Mouse (Mus musculus): ENCODE results near the gene Cd72.

The Cd72 gene

DNA sequence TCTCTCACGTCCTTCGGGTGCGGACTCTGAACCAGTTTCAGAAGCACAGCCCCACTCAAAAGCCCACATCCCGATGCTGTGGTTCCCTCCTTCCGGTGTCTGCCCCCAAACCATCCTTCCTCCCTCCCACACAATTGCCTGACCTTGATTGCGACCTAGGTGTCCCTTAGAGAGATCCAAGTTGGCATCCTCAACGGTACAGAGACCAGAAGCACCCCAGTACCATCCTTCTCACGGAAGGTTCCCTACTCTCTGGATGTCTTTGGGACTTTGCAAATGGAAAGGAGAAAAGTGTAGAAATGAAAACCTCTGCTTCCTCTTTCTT is 24.1 kb upstream of the Cd72 start:
- no peak for DNase-seq (ENCODE audit: low spot score)

DNA sequence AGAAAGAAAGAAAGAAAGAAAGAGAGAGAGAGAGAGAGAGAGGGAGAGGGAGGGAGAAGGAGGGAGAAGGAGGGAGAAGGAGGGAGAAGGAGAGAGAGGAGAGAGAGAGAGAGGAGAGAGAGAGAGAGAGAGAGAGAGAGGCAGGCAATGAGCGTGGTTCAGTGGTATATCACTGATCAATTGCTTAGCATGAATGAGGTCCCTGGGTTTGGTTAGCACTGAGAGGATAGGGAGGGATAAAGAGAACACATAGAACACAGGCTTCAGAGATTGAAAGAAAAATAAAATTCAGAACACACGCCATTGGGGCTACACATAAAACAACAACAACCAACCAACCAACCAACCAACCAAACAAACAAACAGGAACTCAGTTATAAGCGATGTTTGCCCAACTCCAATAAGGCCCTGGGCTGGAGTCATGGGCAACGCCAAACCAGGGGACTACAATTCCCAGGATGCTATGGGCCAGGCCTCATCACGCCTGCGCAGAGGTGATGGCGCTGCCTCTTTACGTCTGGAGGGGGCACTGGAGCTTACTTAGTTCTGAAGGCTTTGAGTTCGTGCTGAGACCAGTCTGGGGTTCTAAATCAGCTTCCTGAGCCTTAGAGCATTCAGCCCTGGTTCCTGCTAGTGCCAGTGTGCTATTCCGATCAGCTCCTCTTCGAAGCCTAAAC is 23.6 kb upstream of the Cd72 start:
- peak; percentile 87 for DNase-seq (ENCODE audit: low spot score)

DNA sequence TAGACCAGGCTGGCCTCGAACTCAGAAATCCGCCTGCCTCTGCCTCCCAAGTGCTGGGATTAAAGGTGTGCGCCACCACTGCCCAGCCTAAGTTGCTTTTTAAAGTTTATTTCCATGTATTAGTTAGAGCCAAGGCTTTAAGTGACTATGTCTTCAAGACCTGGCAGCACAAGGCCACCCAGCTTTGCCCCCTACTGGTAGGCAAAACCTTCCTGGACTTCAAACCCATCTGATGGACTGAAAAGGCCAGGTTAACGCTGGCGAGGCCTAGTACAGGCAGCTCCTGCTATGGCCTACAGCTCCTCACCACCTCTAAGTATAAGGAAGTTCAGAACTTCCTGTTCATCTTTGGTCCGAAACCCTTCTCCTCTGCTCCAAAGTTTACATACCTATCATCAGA is 22.2 kb upstream of the Cd72 start:
- DNase-seq (ENCODE audit: low spot score), result no peak

DNA sequence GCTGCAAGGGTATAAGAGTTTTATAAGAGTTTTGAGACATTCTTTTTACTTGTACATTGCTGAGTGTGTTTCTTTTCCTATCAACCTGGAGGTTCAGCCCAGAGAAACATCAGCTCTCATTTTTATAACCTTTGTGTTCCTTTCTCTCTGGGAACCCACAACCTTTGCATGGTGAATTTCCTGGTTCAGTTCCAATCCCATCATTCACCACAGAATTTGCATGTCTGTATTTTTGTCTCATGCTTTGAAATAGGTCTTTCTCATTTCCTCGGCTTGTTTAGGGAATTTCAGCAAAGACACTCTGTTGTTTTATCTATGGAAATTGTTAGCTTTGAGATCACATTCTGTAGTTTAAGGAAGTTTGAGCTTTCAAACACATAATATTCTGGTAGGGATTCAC is 19.2 kb upstream of the Cd72 start:
- DNase-seq (ENCODE audit: low spot score), result no peak

DNA sequence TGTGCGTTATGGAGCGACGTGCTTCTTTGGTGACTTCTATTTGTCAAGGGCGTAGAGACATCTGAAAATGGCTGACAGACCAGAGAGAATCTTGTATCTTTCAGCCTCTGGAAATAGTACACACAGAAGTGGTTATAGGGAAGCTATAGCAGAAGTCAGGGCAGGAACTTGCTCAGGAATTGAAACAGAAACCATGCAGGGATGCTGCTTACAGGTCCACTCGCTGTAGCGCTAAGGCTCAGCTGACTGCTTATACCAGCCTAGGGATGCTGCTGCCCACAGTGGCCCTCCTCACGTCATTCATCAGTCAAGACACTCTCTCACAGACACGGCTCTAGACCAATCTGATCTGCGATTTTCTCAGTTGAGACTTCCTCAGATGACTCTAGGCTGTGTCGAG is 15.9 kb upstream of the Cd72 start:
- no peak for DNase-seq (ENCODE audit: low spot score)

DNA sequence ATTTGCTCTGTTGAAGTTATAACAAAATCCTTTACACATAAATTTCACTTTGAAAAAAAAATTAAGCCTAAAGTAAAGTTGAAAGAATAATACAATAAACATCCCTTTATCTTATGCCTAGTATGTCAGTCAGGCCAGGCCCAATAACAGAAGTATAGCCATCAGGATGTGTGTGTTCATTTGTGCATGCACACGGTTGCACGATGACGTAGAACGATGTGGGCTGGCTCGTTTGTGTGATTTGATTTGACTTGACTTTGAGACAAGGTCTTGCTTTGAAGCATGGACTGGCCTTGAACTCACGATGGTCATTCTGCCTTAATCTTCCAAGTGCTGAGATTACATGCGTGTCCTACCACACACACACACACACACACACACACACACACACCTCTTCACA is 12.4 kb upstream of the Cd72 start:
- no peak for DNase-seq (ENCODE audit: low spot score)

DNA sequence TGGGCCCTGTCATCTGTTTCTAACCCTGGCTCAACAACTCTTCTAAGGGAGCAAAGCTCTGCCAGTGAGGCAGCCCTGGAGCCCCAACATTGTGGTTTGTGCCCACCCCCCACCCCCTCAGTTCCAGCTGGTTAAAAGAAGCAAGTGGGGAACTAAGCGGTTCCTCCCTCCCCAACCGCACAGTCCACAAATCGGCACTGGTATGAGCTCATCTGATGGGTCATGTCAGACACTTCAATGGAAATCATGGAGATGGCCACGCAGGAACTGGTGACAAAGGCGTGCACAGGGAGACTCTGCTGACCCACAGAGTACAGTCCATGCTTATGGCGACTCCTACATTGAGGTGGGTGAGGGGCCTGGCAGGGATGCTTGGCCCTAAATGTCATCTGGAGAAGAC is 11.5 kb upstream of the Cd72 start:
- DNase-seq (ENCODE audit: low spot score), result no peak

DNA sequence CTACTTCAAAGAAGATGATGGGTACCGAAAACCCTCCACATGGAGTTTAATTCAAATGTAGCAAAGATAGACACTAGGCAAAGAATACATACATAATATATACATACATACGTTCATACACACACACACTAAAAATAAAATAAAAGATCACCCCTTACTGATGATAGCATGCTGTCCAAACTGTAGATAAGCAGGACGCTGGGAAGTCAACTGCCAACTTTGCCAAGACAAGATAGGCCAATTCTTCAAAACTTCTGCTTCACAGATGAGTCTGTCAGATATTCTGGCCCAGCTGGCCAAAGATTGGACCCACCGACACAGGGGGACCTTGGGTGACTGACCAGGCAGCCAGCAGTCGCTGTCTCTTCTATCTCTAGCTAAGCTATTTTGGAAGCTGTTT is 8.7 kb upstream of the Cd72 start:
- no peak for DNase-seq (ENCODE audit: low spot score)

DNA sequence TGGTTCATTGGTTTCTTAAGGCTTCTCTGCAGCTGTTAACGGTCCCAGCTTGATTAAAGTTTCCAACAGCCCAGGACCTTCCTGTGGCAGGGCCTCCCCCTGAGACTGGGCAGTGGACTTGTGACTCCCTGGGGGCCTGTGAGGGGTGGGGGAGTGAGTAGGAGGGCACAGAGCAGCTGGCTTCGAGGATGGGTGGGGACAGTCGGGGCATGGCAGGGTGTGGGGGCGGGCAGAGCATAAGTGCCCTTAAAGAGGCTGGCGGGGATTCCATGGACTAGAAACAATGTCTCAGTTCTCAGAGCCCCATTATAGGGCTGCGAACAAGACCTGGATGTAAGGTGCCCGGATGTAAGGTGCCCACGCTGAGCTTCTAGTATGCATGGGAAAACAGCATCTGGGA is 2.7 kb upstream of the Cd72 start:
- no peak for DNase-seq (ENCODE audit: low spot score)

DNA sequence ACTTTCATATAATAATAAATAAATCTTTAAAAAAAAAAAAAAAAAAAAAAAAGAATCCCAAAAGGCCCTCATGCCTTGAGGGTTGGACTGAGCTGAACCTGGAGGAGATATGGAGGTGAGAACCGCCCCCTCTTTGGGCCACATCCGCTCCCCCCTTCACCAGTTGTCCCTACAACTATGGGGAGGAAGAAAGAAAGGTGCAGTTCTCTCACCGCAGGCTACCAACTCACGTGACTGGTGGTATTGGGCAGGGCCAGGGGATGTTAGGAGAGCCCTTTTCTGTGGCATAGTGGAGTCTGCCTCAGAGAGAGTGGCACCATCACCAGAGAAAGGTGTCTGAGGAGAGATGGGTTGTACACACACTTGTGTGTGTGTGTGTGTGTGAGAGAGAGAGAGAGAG is 2.0 kb upstream of the Cd72 start:
- no peak for DNase-seq (ENCODE audit: low spot score)

DNA sequence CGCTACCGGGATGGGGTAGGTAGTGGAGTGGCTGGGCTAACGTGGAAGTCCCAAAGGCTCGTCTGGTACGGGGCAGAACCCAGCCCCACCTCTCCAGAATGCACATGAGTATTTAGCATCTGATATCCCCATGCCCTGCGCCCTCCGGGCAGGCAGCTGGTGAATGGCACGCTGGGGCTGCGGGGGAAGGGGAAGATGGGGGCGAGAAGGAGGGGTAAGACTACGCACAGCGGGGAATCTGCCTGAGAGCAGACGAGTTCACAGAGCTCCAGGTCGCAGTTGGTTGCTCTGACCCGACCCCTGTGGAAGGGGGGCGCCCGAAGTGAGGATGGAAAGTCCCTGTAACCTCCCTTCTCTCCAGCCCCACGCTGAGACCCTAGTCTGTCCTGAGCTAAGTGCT is 1.0 kb downstream of the Cd72 start:
- no peak for DNase-seq (ENCODE audit: low spot score)

DNA sequence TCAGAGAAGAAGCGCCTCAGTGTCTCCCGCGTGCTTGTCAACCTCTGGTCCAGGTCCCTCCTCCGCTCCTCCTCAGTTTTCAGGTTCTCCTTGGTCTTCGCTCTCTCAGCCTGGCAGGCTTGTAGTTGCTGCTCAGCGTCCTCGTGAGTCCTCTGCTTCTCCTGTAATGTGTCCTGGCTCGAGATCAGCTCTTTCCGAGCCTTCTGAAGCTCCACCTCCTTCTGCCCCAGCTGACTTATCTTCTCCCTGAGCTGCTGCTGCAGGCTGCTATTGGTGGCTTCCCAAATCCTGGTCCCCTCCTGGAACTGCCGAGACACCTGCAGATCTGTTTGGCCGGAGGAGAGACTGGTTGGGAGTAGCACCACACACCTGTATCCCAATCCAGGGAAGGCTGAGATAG is 2.1 kb downstream of the Cd72 start:
- no peak for DNase-seq (ENCODE audit: low spot score)

DNA sequence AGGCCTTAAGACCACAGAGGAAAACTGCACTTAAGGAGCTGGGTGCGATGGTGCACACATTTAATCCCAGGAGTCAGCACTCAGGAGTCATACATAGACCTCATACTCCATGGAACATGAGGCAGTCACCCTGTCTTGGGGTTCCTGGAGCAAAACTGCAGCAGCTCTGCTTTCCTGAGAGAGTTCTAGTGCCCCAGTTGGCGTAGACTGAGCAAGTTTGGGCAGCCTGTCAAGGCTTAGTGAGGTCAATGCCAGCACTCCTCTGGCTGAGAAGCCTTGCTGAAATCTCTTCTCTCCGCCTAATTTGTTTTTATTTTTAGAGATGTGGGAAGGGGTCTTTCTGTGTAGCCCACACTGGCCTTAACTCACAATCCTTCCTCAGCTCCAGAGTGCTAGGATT is 5.9 kb downstream of the Cd72 start:
- DNase-seq (ENCODE audit: low spot score), result no peak

DNA sequence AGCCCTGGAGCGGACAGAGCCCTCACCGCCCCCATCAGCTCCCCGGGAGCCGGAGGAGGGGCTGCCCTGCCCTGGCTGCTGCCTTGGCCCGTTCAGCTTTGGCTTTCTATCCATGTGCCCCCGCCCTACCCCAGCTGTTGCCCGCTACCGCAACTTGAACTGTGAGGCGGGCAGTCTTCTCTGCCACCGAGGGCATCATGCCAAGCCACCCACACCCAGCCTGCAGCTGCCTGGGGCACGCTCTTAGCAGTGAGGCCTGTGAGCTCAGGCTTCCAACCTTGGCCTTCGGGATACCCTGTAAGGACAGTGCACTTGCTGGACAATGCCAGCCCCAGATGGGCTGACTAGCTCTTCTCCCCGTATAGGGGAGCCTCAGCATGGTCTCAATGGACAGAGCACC is 7.2 kb downstream of the Cd72 start:
- DNase-seq (ENCODE audit: low spot score), result no peak

DNA sequence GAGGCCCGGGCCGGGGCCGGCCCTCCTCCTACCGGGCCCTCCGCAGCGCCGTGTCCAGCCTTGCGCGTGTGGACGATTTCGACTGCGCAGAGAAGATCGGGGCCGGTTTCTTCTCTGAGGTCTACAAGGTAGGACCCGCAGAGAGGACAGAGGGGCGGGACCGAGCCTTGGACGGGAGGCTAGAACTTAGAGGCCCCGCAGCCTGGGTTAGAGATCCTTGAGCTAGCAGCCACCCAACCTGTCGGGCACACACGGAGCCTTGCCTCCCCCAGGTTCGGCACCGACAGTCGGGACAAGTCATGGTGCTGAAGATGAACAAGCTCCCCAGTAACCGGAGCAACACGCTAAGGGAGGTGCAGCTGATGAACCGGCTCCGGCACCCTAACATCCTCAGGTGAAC is 10.9 kb downstream of the Cd72 start:
- DNase-seq (ENCODE audit: low spot score), result no peak

DNA sequence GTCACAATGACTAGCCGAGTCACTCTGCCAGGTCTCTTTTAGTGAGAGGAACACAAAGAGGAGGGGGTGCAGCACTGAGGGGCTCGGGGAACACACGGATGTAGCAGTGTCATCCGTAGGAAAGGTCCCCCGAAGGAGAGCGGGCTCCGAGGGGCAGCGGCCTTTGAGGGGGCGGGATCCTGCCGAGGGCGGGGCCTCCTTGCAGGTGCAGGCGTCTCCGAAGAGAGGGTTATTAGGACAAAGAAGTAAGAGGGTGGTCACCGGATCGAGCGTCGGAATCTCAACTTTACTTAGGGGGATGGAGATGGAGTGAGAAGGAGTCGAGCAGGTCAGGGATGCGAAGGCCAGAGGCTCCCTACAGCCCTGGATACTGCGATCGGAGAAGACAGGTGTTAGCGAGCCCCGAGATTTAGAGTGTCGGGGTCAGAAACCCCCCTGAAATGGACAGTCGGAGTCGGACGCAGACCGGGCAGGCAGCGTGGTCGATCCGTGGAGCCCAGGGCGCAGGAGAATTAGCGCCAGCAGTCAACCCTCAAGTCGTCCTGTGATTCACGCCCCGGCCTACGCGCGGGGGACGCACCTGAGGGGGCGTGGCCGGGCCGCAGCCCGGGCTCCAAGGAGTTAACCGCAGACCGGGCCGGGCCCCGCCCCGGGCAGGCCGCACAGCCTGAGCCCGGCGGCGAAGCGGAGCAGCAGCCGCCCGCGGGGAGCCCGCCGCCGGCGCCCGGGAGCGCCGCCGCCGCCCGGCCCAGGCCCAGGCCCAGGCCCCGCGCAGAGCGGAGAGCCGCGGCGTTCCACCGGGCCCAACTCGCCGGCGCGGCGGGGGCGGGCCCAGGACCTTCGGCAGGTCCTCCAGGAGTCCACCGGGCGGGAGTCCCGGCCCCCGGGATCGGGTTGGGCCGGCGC is 11.7 kb downstream of the Cd72 start:
- DNase-seq (ENCODE audit: low spot score), result peak; percentile 64

DNA sequence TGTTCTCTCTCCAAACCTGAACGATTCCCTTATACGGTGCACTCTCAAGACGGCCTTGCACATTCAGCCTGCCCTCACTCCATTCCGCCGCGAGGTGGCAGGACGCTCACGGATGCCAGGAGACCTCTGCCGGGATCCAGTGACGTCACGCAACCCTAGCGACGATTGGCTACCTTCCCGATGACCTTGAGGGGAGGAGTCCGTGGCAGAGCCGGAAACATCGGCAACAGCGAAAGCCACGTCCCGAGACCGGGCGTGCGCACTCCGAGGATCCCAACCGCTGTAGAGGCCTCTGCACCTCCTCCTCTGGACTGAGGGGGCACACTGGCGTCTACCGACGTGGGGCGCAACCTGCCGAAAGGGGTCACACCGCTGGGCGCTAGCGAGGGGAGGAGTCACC is 12.4 kb downstream of the Cd72 start:
- peak; percentile 99 for DNase-seq (ENCODE audit: low spot score)

DNA sequence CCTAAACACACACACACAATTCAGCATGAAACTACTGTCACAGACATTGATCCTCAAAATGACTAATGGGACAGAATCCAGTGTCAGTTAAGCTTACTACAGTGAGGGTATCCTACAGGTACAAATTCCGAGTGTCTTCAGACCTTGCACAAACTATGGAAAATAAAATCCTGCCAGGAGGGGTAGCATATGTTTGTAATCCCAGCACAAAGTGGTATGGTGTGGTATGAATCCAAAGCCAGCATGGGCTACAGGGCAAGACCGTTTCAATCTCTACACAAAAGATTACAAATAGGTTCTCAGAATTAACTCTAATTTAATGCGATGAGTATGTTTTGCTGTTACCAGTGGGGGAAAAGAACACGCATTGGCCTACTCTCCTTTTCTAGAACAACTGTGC is 12.8 kb downstream of the Cd72 start, which contains the start of gene Tesk1:
Gene Tesk1, plus strand, starts transcription at position 301 of the 400 bp plus-strand sequence.
- DNase-seq (ENCODE audit: low spot score), result no peak

DNA sequence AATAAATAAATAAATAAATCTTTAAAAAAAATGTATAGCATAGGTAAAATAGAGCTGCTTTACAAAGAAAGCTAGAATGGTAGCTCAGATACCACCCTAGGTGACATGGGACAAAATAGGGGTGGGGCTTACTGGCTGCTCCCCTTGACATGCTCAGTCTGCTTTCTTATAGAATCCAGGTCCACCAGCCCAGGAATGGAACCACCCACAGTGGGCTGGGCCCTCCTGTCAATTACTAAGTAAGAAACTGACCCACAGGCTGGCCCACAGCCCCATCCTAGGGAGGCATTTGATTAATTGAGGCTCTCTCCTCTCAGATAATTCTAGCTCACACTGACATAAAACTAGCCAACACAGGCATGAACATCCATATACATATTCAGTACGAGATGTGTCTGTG is 21.6 kb downstream of the Cd72 start:
- DNase-seq (ENCODE audit: low spot score), result peak; percentile 57

DNA sequence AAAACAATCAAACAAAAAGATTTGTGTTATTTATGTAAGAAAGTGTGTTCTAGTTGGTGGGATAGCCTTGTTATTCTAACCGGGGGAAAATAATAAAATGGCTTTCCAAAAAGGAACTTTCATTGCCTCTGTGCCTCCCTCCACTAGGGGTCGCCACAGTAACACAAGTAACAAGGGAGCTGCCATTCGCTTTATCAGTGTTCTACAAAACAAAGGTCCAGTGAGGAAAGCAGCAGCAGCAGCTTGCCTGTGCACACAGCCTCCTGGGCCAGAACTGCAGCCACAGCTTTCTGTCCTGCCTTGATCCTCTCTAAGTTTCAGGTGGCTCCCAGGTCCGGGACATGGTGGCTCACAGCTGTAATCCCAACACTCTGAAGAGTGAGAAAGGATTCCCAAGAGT is 22.7 kb downstream of the Cd72 start:
- peak; percentile 87 for DNase-seq (ENCODE audit: low spot score)

DNA sequence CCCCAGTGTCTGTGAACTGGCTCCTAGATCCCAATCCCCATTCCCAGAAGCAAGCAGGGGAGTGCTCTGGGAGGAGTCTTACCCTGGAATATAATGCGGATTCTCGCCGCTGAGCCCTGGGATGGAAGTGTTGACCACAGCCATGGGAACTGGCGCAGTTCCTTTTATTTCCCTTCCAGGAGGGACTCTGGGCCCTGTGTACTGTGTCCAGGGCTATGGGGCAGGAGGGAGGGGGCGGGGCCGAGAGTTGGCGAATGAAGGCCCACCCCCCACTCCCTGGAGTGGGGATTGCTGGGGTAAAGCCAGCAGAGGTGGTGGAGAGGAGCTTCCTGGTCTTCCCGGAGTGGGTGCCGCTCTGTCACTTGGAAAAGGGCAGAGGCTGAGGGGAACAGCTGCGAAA is 25.5 kb downstream of the Cd72 start, which contains the start of gene Fam166b:
Gene Fam166b, minus strand, starts transcription at position 189 of the 400 bp plus-strand sequence.
- DNase-seq (ENCODE audit: low spot score), result no peak

DNA sequence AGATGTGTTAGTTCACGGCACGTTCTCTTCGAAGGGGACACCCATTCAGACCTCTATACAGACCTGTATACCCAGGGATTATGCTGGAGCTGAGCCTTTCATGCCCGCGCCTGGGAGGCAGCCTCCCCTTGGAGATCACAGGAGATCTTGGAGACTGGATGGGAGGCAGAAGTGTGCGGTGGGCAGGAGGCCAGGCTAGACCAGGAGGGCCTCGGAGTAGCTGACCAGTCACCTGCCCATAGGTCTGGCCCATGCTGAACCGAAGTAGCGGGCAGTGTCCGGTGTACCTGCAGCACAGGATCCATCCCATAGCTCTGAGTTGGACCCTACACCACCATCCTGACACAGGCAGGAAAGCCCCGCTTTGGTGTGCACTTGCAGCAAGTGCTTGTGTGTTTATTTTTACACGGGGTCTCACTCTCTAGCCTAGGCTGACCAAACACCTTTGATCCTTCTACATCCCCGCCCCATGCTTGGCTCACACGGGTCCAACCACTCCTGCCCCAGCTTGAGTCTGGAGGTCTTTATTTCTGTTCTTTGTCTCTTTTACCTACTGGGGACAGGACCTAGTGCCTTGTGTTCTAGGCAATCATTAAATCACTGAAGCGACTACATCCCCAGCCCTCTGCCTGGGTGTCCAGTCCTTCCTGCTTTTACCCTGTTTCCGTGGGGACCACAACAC is 26.1 kb downstream of the Cd72 start:
- DNase-seq (ENCODE audit: low spot score), result no peak

Measured in c-Kit-positive CD71-positive TER-119-positive erythroid progenitor cells, embryonic 14.5 days (primary cell).